Mouse (Mus musculus): ENCODE data around the gene Ttc7b.

Gene Ttc7b

GRCm38 (mm10) chr12:100520794-100521186 lies at the start of gene Ttc7b:
TSS of gene Ttc7b (minus strand) at chr12:100520826.
- in situ Hi-C loops (cut with MboI, MseI): no loop called here

GRCm38 (mm10) chr12:100568831-100569230 lies 48.2 kb upstream of the Ttc7b start:
- in situ Hi-C loops (cut with MboI, MseI): no loop called here

GRCm38 (mm10) chr12:100568105-100568504 lies 47.5 kb upstream of the Ttc7b start:
- in situ Hi-C loops (cut with MboI, MseI): no loop called here

DNA sequence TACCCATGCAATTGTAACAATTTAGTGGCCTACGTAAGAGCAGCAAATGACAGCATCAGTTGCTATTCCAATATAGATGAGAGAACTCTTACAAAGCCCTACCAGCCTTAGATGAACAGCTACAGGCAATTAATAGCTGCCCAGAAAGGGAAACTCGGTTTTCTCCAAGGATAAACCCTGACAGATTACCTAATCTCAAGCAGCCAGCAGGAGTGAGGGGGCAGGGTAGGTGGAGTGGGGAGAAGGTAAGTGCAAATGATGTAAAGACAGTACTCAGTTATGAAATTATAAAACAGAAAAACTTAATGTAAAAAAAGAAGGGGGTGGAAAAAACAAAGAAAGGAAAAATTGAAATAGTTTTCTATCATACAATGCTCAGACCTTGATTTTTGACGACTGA lies 47.0 kb upstream of the Ttc7b start:
- in situ Hi-C loops (cut with MboI, MseI): no loop called here

GRCm38 (mm10) chr12:100553675-100554074 lies 33.0 kb upstream of the Ttc7b start:
- in situ Hi-C loops (cut with MboI, MseI): no loop called here

DNA sequence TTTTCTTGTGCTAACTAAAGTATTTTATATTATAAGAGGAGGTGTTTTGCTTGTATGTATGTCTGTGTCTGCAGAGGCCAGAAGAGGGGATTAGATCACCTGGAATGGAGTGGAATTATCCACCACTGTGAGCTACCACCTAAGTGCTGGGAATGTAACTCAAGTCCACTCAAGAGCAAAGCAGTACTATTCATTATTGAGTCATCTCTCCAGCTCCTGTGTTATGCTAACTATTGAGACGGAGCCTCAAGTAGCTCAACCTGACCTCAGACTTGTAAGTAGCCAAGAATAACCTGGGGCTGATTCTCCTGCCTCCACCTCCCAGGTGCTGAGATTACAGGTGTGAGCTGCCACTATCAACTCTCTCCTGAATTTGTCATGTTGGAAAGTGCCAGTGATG lies 31.3 kb upstream of the Ttc7b start:
- in situ Hi-C loops (cut with MboI, MseI): no loop called here

- in situ Hi-C loops (cut with MboI, MseI): no loop called here
Observed at GRCm38 (mm10) chr12:100544194-100544567, 23.6 kb upstream of the Ttc7b start.

GRCm38 (mm10) chr12:100543437-100544193 lies 23.0 kb upstream of the Ttc7b start:
- in situ Hi-C loops (cut with MboI, MseI): no loop called here

DNA sequence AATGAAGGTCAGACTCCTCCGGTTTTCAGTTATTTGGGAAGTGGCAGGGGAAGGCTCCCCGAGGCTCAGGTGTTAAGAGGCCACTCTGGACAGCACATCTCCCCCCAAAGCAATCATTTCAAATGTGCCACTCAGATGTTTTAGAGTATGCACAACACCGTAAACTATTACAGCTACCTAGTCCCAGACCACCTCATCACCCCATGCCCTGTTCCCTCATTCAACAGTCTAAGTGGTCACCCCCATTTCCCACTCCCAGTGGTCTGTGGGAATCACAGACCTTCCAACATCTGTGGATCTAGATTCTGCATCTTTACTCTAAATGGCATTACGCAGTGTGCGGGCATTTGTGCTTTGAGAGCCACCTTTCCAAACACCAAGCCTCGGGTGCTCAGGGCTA lies 21.9 kb upstream of the Ttc7b start:
- in situ Hi-C loops (cut with MboI, MseI): no loop called here

DNA sequence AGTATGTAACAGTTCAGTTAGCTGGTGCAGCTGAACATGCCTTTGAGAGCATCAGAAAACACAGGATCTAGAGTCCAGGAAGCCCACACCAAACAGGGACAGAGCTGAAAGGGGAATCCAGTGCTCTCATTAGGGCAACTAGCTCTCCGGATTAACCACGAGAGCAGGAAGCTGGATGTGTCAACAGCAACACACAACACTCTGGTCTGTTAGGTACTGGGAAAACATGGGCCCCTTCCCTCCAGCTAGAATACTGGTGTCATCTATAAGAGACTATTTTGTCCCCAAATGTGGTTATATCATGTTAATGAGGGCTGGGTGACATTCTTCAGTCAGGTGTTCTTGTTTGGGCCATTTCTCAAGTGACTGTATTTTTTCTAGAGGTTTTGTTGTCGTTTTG lies 21.4 kb upstream of the Ttc7b start:
- in situ Hi-C loops (cut with MboI, MseI): no loop called here

- in situ Hi-C loops (cut with MboI, MseI): no loop called here
Observed at GRCm38 (mm10) chr12:100539158-100539714, 18.6 kb upstream of the Ttc7b start.

- in situ Hi-C loops (cut with MboI, MseI): no loop called here
Observed at GRCm38 (mm10) chr12:100538445-100539157, 18.0 kb upstream of the Ttc7b start.

GRCm38 (mm10) chr12:100537091-100537490 lies 16.5 kb upstream of the Ttc7b start:
- in situ Hi-C loops (cut with MboI, MseI): no loop called here

DNA sequence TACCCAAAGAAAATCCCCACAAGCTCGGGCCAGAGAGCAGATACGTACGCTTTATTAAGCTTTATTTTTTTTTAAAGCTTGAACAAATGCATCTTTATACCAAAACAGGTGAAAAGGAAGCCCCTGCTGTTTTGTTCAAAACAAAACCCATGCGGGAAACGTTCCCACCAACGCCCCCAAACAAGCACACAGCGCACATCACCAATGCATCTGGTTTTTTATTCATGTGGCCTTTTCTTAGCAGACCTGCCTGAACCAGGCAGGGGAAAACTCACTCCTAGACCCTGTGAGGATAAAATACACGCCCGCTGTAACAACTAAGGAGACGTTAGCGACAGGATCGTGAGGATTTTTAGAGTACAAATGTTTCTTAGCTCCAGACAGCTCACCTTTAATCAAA lies 14.4 kb upstream of the Ttc7b start:
- in situ Hi-C loops (cut with MboI, MseI): no loop called here

GRCm38 (mm10) chr12:100534028-100534427 lies 13.4 kb upstream of the Ttc7b start:
- in situ Hi-C loops (cut with MboI, MseI): no loop called here

- in situ Hi-C loops (cut with MboI, MseI): no loop called here
Observed at GRCm38 (mm10) chr12:100533209-100533608, 12.6 kb upstream of the Ttc7b start.

GRCm38 (mm10) chr12:100531740-100532139 lies 11.1 kb upstream of the Ttc7b start:
- in situ Hi-C loops (cut with MboI, MseI): no loop called here

DNA sequence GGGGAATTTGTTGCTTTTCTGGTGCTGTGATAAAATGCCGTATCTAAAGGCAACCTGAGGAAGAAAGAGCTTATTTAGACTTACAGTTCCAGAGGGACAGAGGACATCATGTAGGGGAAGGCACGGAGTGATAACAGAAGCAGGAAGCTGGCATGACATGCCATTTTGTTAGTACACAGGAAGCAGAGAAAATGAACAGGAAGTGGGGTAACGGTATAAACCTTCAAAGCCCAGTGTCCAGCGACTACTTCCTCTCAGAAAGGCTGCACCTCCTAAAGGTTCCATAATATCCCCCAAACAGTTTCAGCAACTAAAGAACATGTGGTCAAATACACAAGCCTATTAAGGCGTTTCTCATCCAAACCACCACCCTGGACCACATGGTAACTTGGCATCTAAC lies 10.2 kb upstream of the Ttc7b start:
- in situ Hi-C loops (cut with MboI, MseI): no loop called here

DNA sequence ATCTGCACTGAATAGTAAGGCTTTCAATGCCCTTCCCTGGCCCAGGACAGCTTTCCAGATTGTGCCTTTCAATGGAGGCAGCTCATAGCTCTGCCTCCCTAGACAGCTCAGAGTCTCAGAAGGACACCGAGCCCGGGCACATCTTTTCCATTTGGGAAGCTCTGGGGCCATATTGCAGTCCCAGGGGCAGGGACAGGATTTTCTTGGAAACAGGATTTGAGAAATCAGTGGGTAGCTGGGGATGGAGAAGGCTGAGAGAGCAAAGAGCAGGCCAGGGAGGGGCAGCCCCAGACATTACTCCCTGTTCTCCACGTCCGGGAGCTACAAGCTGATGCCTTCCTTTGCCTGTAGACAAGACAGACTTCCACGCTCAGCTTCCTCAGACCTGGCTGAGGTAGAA lies 9.0 kb upstream of the Ttc7b start:
- in situ Hi-C loops (cut with MboI, MseI): no loop called here

DNA sequence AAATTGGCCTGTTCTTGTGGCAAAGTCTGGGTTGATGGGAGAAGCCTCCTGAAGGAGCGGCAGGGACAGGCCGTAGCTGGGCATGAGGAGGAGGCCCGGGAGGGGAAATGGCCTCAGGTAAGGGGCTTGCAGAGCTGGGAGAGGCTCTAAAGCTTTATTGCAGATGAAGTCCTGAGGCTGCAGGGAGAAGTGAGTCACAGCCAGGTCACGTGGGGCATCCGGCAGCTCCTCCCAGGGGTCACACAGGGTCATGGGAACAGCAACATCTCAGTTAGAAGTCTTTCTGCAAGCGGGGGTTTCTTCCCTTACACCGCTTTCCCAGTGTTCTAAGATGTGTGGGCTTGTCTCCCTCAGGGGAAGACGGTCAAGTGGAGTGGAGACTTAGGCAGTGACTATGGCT lies 8.5 kb upstream of the Ttc7b start:
- in situ Hi-C loops (cut with MboI, MseI): no loop called here

DNA sequence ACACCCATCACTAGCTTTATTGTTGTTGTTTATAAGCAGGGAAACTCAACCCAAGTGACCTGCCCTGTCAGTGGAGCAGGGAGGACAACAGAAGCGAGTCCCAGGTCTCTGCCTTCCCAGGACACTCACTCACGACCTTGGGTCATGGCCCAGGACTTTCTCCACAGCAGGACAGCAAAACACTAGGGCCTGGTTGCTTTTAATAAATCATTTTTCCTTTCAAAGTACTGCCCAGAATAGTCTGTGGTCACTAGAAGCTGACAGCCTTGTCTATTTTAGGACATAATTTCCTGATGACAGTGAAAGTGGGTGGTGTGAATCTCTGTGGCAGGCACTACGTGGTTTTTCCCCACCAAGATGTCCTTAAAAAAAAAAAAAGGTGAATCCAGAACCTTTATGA lies 7.6 kb upstream of the Ttc7b start:
- in situ Hi-C loops (cut with MboI, MseI): no loop called here

DNA sequence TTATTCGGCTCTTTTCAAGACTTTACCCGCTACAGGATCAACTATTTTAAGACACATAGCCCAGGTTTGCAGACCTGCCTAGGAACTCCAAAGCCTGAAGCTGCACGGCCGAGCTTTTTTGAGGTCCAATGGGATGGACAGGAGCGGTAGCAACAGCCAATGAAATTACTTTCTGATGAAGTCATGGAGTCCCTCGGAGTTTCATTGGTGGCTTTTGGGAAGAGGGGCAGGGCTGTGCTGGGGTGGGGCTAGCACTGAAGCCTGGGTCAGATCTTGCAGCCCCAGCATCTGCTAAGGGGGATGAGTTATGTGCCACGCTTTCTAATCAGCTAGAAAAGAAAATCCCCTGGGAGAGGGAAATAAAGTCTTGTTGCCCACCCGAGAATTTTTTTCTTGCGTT lies 7.1 kb upstream of the Ttc7b start:
- in situ Hi-C loops (cut with MboI, MseI): no loop called here

GRCm38 (mm10) chr12:100527241-100527640 lies 6.6 kb upstream of the Ttc7b start:
- in situ Hi-C loops (cut with MboI, MseI): no loop called here

All from T-helper 17 cell (primary cell).